Mouse (Mus musculus) spleen, embryonic (tissue): ENCODE results near the gene OR5BS1P.
"Not testable (repeated sequence)": the region's sequence is repeated elsewhere in the genome, so short reads cannot be mapped to it uniquely, and the experiment has no call there.

ENCODE experiments used
- CTCF ChIA-PET: fragments of 350-600 bp; sonication (Branson Sonifier 250); formaldehyde crosslinking; loops from one replicate; lab custom pipeline; 2022; lab: Charles Lee

OR5BS1P gene

DNA sequence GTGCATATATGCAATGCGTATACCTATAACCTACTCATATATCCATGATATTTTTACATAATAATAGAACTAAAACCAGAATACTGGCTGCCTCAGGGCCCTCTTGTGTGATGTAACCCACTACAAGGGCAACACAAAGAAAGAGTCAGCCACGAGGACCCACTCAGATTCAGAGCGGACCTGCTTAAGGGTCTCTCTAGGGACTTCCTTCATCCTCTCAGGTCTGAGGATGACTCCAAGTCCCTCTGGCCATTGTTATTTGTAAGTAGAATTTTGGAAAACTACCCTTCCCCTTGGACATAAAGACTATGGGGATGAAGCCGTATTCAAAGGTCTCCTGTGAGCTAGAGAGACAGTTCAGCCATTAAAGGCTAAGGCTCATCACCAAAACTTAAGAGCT, at the start of gene OR5BS1P:
Gene OR5BS1P, plus strand, starts transcription at position 301 of the 400 bp plus-strand sequence.
- CTCF ChIA-PET = no interaction called here

DNA sequence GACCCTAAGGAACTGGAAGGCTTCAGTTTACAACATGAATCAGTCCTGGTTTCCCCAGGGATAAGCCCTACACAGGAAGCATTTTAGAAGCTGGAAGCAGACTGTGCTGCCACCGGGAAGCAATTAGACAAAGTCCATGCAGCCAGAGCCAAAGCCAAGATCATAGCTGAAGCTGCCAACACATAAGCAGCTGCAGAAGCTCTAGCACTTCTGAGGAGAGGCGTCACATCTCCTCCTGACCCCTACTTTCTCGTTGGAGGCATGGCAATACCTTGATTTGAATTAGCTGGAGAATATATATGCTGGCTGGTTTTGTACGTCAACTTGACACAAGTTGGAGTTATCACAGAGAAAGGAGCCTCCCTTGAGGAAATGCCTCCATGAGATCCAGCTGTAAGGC, 48.8 kb upstream of the OR5BS1P start:
- CTCF ChIA-PET = no interaction called here

GRCm38 (mm10) chr15:98424326-98424725, 45.4 kb upstream of the OR5BS1P start:
- CTCF ChIA-PET = no interaction called here

- CTCF ChIA-PET = no interaction called here
These were observed 44.9 kb upstream of the OR5BS1P start for GRCm38 (mm10) chr15:98424753-98425152.

GRCm38 (mm10) chr15:98425188-98425587, 44.5 kb upstream of the OR5BS1P start:
- CTCF ChIA-PET = no interaction called here

DNA sequence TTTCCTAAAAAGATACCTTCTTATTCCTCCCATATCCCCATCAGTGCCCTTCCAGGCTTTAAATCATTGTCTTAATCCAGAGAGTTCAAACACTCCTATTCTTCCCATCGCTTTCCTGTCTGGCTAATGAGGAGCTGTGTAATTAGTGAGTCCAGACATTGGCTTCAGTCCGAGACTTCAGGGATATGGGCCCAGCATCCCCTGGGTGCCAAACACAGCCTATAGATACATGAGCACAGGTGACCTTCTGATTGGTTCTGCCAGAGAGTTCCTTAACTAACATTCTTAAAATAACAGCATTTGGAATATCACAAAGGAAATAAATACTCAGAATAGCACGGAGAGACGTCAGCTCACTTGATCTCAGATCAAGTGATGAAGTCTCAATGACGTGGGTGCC, 38.8 kb upstream of the OR5BS1P start, which contains the start of gene Olfr282:
Gene Olfr282, plus strand, starts transcription at position 301 of the 400 bp plus-strand sequence.
- CTCF ChIA-PET = not testable (repeated sequence)

DNA sequence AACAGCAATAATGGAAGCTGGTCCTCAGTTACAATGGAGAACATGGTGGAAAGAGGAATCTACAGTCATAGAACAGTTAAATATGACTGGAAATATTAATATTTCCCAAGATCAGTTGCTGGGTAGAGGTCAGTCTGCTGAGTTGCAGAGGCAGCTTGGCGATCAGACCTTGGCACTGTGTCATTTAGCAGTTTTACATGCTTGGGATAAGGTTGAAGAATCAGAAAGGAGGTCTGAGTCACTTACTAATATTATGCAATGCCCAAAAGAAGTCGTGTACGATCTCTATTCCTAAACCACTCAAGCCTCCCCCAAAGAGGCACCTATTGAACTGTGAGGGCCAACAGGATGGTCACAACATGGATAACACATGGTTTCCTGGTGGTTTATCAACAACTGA, 25.1 kb upstream of the OR5BS1P start:
- CTCF ChIA-PET = no interaction called here

DNA sequence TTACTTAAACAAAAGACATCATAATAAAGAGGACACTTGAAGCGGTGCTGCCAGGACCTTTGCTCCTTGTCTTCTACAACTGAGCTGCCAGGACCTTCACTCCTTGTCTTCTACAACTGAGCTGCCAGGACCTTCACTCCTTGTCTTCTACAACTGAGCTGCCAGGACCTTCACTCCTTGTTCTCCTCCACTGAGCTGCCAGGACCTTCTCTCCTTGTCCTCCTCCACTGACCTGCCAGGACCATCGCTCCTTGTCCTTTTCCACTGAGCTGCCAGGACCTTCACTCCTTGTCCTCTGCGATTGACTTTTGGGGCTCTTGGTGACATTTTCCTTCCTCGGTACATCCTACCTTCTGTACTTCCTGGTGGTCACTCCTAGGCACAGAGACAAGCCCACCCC, 21.2 kb upstream of the OR5BS1P start:
- CTCF ChIA-PET = no interaction called here

DNA sequence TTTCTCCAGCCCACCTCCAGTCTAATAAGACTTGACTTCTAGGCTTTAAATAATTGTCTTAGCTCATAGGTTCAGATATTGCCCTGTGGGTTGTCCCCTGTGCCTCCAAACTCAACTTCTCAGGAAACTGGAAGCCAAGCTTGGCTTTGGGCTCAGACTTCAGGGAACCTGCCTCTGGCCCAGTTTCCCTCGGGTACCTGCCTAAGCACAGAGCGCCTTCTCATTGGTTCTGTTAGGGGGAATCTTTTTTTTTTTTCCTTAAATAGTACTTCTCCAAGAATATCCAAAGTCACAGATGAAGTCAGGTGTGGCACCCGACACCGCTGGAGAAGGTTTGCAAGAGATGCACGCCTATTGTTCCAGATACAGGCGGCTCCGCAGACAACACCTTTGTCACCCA, 17.4 kb upstream of the OR5BS1P start, which contains the start of gene Olfr281:
Gene Olfr281, plus strand, starts transcription at position 301 of the 400 bp plus-strand sequence.
- CTCF ChIA-PET = interaction anchor here (0.7 kb wide), 1 partner anchor 128 kb away, joined by 5 read pairs; no protein-coding TSS in a partner anchor

GRCm38 (mm10) chr15:98471539-98471938, 1.8 kb downstream of the OR5BS1P start:
- CTCF ChIA-PET = no interaction called here

- CTCF ChIA-PET = interaction anchor here (0.6 kb wide), 1 partner anchor 11 kb away, joined by 3 read pairs; no protein-coding TSS in a partner anchor
These were observed 5.3 kb downstream of the OR5BS1P start for GRCm38 (mm10) chr15:98474958-98475357.

DNA sequence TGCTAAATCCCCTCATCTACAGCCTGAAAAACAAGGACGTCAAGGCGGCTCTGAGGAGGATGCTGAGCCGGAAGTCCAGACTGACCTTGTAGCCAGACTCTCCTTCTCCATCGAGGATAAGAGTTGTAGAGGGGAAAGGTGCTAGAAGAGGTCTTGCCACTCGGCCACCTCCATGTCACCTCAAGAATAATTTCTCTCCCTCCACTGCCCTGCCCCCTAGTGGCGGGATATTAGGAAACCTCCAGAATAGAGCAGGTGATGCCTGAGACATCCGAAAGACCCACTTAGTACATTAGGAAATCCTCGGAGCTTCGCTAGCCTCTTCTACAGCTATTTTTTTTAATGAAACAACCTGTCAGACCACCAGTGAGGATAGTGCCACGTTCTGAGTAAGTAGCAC, 5.7 kb downstream of the OR5BS1P start:
- CTCF ChIA-PET = interaction anchor here (0.6 kb wide), 1 partner anchor 10 kb away, joined by 3 read pairs; no protein-coding TSS in a partner anchor

DNA sequence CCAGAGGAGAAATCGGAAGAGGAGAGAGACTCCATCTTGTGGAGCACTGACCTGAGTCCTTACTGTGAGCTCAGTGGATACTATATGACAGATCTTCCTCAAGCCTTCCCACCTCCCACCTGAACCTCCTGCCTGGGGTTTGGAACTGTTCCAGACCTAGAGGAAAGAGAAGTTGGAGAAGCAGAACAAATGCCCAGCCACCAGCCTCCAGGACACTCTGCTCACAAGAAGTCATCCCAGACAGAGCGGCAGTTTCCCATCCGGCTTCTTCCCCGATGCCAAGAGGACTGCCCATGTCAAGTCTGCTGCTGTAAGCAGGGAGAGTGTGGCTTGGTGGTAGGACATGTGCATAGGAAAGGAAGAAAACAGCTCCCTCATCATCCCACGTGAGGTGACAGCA, 6.6 kb downstream of the OR5BS1P start:
- CTCF ChIA-PET = no interaction called here

GRCm38 (mm10) chr15:98479568-98480102, 9.9 kb downstream of the OR5BS1P start:
- CTCF ChIA-PET = interaction anchor here (1.0 kb wide), 1 partner anchor 27 kb away, joined by 5 read pairs; no protein-coding TSS in a partner anchor

- CTCF ChIA-PET = no interaction called here
These were observed 13.0 kb downstream of the OR5BS1P start, which contains the start of gene Lalba for GRCm38 (mm10) chr15:98482701-98483100. Gene Lalba (minus strand): TSS chr15:98482721.

GRCm38 (mm10) chr15:98483907-98484886, 14.5 kb downstream of the OR5BS1P start:
- CTCF ChIA-PET = no interaction called here

DNA sequence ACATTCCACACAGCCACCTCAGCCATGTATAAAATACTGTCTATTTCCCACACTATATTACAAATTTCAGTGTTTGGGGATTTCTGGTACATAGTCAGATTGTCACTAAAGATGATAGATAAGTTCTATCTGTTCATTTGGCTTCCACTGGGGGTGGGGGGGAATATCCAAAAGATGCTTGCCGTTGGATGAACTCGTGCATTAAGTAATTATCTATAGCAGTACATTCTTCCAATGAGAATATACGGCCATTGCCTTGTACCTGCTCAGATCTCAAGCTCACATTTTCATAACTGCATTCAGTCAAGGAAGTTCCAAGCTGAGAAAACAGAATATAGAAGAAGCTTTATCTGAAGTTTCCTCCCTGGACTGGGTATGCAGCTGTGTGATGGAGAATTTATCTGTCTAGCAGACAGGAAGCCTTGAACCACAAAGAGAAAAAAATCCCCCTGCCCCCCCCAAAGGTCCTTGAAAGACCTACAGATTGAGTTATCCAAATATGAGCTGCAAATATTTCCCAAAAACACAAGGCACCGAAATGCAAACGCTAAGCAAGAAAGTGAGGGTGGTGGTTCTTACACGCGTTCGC, 16.8 kb downstream of the OR5BS1P start:
- CTCF ChIA-PET = interaction anchor here (1.0 kb wide), 1 partner anchor 131 kb away, joined by 3 read pairs; no protein-coding TSS in a partner anchor

DNA sequence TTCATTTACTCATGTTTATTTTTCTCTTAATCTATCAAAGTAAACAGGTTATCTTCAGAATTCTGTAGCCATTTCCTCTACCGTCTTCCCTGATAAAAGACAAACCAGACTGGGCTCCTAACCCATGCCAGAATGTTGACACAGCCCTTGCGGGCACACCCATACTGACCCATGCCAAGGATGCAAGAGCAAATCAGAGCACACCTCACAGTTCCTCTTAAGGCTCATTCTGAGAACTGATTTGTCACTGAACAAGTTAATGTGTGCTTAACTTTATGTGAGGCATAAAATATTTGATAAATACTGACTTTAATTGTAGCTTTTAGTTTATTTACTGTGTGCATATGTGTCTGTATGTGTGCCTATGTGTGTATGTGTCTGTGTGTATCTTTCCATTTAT, 21.6 kb downstream of the OR5BS1P start:
- CTCF ChIA-PET = no interaction called here

- CTCF ChIA-PET = no interaction called here
These were observed 22.4 kb downstream of the OR5BS1P start, which contains the start of gene Olfr279 for GRCm38 (mm10) chr15:98492102-98492501. Gene Olfr279 (plus strand): TSS chr15:98492402.

- CTCF ChIA-PET = no interaction called here
These were observed 27.9 kb downstream of the OR5BS1P start for GRCm38 (mm10) chr15:98497631-98498030.

DNA sequence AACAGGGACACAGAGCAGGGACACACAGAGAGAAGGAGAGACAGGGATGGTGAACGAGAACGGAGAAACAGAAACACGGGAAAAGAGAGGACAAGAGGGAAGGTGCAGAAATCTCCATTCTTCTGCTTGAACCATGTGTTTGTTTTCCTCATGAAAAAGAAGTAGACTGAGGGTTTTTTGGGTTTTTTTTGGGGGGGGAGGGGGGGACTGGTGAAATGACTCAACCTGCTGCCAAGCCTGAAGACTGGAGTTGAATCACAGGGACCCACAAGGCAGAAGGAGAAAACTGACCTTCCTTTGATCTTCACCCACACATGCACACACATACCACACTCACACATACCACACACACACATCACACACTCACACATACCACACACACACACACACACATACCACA, 33.6 kb downstream of the OR5BS1P start:
- CTCF ChIA-PET = no interaction called here

GRCm38 (mm10) chr15:98504514-98504913, 34.8 kb downstream of the OR5BS1P start:
- CTCF ChIA-PET = interaction anchor here (0.6 to 1.0 kb wide), 3 partner anchors 15 to 324 kb away, joined by 3 to 4 read pairs (median 3); no protein-coding TSS in a partner anchor
